Mouse (Mus musculus): Measurements from ENCODE around the gene Adgb. TPM values are rescaled to one million over a fixed set of nuclear protein-coding genes. Genes with fewer than 3 reads are reported as not detected.
A peak's percentile ranks its signal among the peaks of the same experiment; 100 is the strongest.

Gene Adgb
- polyA plus RNA-seq, 1 experiment from 2014 or later, result 0.07 TPM

DNA sequence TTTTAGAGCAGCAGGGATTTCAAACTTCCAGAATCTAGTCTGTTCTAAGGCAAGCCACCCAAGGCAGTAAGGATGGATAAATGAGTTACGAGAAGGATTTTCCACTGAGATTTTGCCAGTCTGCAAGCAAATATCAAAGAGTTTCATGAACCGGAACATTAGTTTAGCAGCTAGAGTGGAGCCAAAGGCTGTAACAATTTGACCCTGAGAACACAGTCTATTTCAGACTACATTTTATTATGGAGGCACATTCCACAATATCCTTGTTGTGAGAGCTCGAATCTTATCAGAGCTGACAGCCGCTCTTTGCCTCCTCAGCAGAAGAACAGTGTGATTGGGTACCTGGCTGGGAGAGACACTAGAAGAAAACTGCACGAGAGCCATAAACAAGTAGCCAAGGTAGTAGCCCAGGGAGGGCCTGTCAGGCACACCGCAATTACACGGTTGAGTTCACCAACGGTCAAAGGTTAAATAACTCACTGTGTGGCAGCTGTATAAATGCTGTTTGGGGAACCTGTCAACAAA lies 171.1 kb downstream of the Adgb start:
- no peaks in the 10 kb centered on the region for H3K36me3 ChIP-seq
- H3K27me3 ChIP-seq, result no peaks in the 10 kb centered on the region
- H3K4me3 ChIP-seq, result no peak overlapping the region
- no peak overlapping the region for H3K4me2 ChIP-seq
- H3K27ac ChIP-seq, result no peak overlapping the region
- 21% methylated on average over 8 of the region's 8 CpGs for WGBS
- H3K4me1 ChIP-seq, result 0 out of 2 replicates have a peak, but pooled peaks cover 6% of the 10 kb centered on the region
- no peak overlapping the region for H3K9ac ChIP-seq
- no peak for ATAC-seq (ENCODE audit: insufficient number of reproducible peaks, insufficient read depth, low FRiP score, low TSS enrichment, low read depth)
- no peaks in the 10 kb centered on the region for H3K9me3 ChIP-seq

- H3K9ac ChIP-seq, result no peak overlapping the region
- 0 out of 2 replicates have a peak overlapping the region, but pooled peaks have one; percentile 16 for H3K27ac ChIP-seq
- no peaks in the 10 kb centered on the region for H3K9me3 ChIP-seq
- H3K27me3 ChIP-seq, result no peaks in the 10 kb centered on the region
- no peaks in the 10 kb centered on the region for H3K36me3 ChIP-seq
- no peak overlapping the region for H3K4me3 ChIP-seq
- 30% methylated on average over 4 of the region's 4 CpGs for WGBS
- H3K4me2 ChIP-seq, result no peak overlapping the region
- ATAC-seq (ENCODE audit: insufficient number of reproducible peaks, insufficient read depth, low FRiP score, low TSS enrichment, low read depth), result no peak
- H3K4me1 ChIP-seq, result peaks cover 9% of the 10 kb centered on the region; the same call in 1 of the 2 replicates
These were observed 172.1 kb downstream of the Adgb start for GRCm38 (mm10) chr10:10299987-10300386.

- Histone ChIP-seq H3K36me3 (no peaks in the 10 kb centered on the region), H3K27ac (no peak overlapping the region), H3K4me1 (no peaks in the 10 kb centered on the region), H3K4me3 (no peak overlapping the region), H3K4me2 (no peak overlapping the region), H3K9me3 (no peaks in the 10 kb centered on the region), H3K27me3 (no peaks in the 10 kb centered on the region), H3K9ac (no peak overlapping the region)
- no peak for ATAC-seq (ENCODE audit: insufficient number of reproducible peaks, insufficient read depth, low FRiP score, low TSS enrichment, low read depth)
- WGBS, result 67% methylated on average over 2 of the region's 2 CpGs
These were observed 184.8 kb downstream of the Adgb start for GRCm38 (mm10) chr10:10287221-10287867.

Other genes with a start within 250 kb of the Adgb start
- 25.5 and 26.7 TPM in 2 replicates for gene Rab32, start 85.9 kb upstream of the Adgb start, polyA plus RNA-seq (2015; fragmentation: Nextera tagmentation; extraction: Ambion mirVana)
- not detected in 2 replicates for gene Gm10944, start 209.0 kb upstream of the Adgb start, polyA plus RNA-seq (2015; fragmentation: Nextera tagmentation; extraction: Ambion mirVana)